Mouse (Mus musculus) intestine, embryonic 16.5 days (tissue): ENCODE results near the gene Ndufs6. TPM values are rescaled to one million over a fixed set of nuclear protein-coding genes. Genes with fewer than 3 reads are reported as not detected.
A peak's percentile ranks its signal among the peaks of the same experiment; 100 is the strongest.

Source experiments
- ATAC-seq: fragments of 200-750 bp; cut with Nextera tagmentation; 2 replicates; pipeline ENCODE4 v1.8.0; 2017; ENCODE audit warnings: moderate TSS enrichment, moderate library complexity
- H3K27ac ChIP-seq: fragments of 300-500 bp; sonication (generic); 2 replicates; pipeline ENCODE4 v1.5.1; 2014; ENCODE audit warnings: mild to moderate bottlenecking, low read length
- H3K27me3 ChIP-seq: fragments of 300-500 bp; sonication (generic); replicated peaks from 2 replicates; pipeline ENCODE4 v1.6.1; 2014; ENCODE audit warnings: low read length, control low read depth, mixed read lengths; ENCODE audit not compliant: control insufficient read depth, insufficient read depth
- H3K36me3 ChIP-seq: fragments of 300-500 bp; sonication (generic); 2 replicates; pipeline ENCODE4 v1.6.1; 2014; ENCODE audit warnings: low read length, control low read depth; ENCODE audit not compliant: control insufficient read depth, insufficient read depth
- H3K4me1 ChIP-seq: fragments of 300-500 bp; sonication (generic); 2 replicates; pipeline ENCODE4 v1.6.1; 2014; ENCODE audit warnings: low read length, control low read depth, mixed read lengths; ENCODE audit not compliant: control insufficient read depth, insufficient read depth
- H3K4me2 ChIP-seq: fragments of 300-500 bp; sonication (generic); 2 replicates; pipeline ENCODE4 v1.6.1; 2014; ENCODE audit warnings: low read depth, low read length, control low read depth
- H3K4me3 ChIP-seq: fragments of 300-500 bp; sonication (generic); 2 replicates; pipeline ENCODE4 v1.5.1; 2014; ENCODE audit warnings: mild to moderate bottlenecking, low read length
- H3K9ac ChIP-seq: fragments of 300-500 bp; sonication (generic); 2 replicates; pipeline ENCODE4 v1.6.1; 2014; ENCODE audit warnings: low read depth, low read length
- H3K9me3 ChIP-seq: fragments of 300-500 bp; sonication (generic); 2 replicates; pipeline ENCODE4 v1.6.1; 2016; ENCODE audit warnings: low read length, control low read depth; ENCODE audit not compliant: control insufficient read depth
- WGBS: fragments of 180-500 bp; shearing (Covaris S2); extraction: QIAGEN DNeasy Blood & Tissue Kit; methylation state at CpG from one replicate; pipeline ENCODE4 v1.1.7; 2014; 5-methylcytosine and 5-hydroxymethylcytosine counted together
- polyA plus RNA-seq: library from polyadenylated mRNA; unstranded; fragments of >200 nt; fragmentation: Nextera tagmentation; extraction: Ambion mirVana; gene quantifications from 2 replicates; pipeline ENCODE4 v1.2.1, GENCODE M21; 2015

Gene Ndufs6
- polyA plus RNA-seq, 1 experiment from 2014 or later: 539 TPM

DNA sequence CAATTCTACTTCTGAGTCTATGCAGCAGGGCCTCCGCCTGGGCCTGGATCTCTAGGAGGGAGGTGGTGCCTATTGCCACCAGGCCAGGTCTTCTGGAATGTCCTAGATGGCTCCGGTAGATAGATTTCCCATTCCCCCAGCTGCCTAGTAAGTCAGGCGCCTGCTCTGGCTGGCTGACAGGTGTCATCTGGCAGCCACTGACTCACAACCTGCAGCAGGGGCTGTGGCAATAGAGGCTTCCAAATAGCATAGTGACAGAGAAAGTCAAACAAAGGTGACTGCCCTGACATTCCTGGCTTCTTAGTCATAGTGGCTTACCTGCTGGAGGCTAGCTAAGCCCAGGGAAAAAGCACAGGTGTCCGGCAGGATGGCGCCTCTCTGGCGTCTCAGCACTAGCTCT lies 38.1 kb downstream of the Ndufs6 start:
- Histone ChIP-seq H3K36me3 (no peaks in the 10 kb centered on the region), H3K4me3 (no peak overlapping the region), H3K9ac (no peak overlapping the region), H3K9me3 (no peaks in the 10 kb centered on the region), H3K27ac (no peak overlapping the region), H3K4me1 (0 out of 2 replicates have a peak, but pooled peaks cover 3% of the 10 kb centered on the region), H3K4me2 (no peak overlapping the region), H3K27me3 (0 out of 2 replicates have a peak, but pooled peaks cover 2% of the 10 kb centered on the region)
- 54% methylated on average over 6 of the region's 6 CpGs for WGBS
- peak; percentile 87 for ATAC-seq

- H3K27me3 ChIP-seq: 0 out of 2 replicates have a peak, but pooled peaks cover 2% of the 10 kb centered on the region
- H3K4me3 ChIP-seq: no peak overlapping the region
- peaks cover 6% of the 10 kb centered on the region for H3K4me1 ChIP-seq
- H3K36me3 ChIP-seq: no peaks in the 10 kb centered on the region
- H3K27ac ChIP-seq: no peak overlapping the region
- 79% methylated on average over 1 of the region's 1 CpGs for WGBS
- no peak overlapping the region for H3K9ac ChIP-seq
- H3K9me3 ChIP-seq: no peaks in the 10 kb centered on the region
- ATAC-seq: no peak
- H3K4me2 ChIP-seq: no peak overlapping the region
Measured at GRCm38 (mm10) chr13:73283534-73283933, 44.8 kb downstream of the Ndufs6 start.

DNA sequence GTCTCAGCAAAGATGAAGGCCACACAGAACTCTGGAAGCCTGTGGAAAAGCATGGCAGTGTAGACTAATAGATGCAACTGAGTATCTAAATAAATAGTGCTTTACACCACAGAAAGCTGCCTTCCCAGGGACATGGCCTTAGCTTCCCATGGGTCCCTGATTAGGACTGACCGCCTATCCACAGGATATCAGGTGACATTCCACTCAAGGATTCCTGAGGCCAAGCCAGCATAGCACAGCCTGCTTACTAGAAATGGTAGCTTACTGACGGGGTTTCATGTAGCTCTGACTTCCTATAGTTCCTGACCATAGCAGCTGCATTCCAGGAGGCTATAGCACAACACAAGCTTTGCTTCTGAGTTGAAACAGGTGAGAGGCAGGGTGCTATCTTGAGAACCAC lies 45.9 kb downstream of the Ndufs6 start:
- H3K27me3 ChIP-seq: no peaks in the 10 kb centered on the region
- no peak overlapping the region for H3K4me3 ChIP-seq
- peaks cover 8% of the 10 kb centered on the region for H3K4me1 ChIP-seq
- no peak overlapping the region for H3K9ac ChIP-seq
- H3K36me3 ChIP-seq: no peaks in the 10 kb centered on the region
- H3K4me2 ChIP-seq: no peak overlapping the region
- no peaks in the 10 kb centered on the region for H3K9me3 ChIP-seq
- ATAC-seq: no peak
- H3K27ac ChIP-seq: no peak overlapping the region
- 87% methylated on average over 2 of the region's 2 CpGs for WGBS

DNA sequence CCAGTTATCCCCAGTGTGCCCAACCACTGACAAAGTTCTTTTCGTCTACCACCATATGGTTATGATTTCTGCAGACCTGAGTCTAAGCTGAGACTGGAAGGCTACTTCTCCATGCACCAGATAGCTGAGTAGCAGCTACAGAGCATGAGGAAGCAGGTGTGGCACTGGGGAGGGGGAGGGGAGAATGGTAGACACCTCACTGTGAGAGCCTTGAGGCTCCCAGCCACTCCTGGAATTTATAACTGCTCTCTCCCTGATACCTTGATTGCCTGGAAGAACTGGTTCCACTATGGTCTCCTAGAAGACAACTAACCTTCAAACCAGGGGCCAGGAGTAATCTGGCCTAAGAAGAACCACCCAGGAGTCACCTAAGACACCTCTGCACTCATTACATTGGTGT lies 49.1 kb downstream of the Ndufs6 start:
- Histone ChIP-seq H3K27ac (peak overlapping the region; percentile 86), H3K9ac (no peak overlapping the region), H3K4me2 (0 out of 2 replicates have a peak overlapping the region, but pooled peaks have one; percentile 14), H3K36me3 (no peaks in the 10 kb centered on the region), H3K4me1 (peaks cover 8% of the 10 kb centered on the region), H3K27me3 (peaks cover under 1% of the 10 kb centered on the region), H3K9me3 (no peaks in the 10 kb centered on the region), H3K4me3 (no peak overlapping the region)
- WGBS: 58% methylated on average over 1 of the region's 1 CpGs
- peak; percentile 96 for ATAC-seq

- Histone ChIP-seq H3K9me3 (no peaks in the 10 kb centered on the region), H3K4me1 (peaks cover 8% of the 10 kb centered on the region), H3K36me3 (no peaks in the 10 kb centered on the region), H3K27ac (0 out of 2 replicates have a peak overlapping the region, but pooled peaks have one; percentile 1), H3K27me3 (peaks cover 15% of the 10 kb centered on the region), H3K9ac (no peak overlapping the region), H3K4me3 (no peak overlapping the region), H3K4me2 (no peak overlapping the region)
- 26% methylated on average over 1 of the region's 1 CpGs for WGBS
- ATAC-seq: no peak
Measured at GRCm38 (mm10) chr13:73277797-73278196, 50.5 kb downstream of the Ndufs6 start.

GRCm38 (mm10) chr13:73277361-73277760 lies 51.0 kb downstream of the Ndufs6 start:
- WGBS: 72% methylated on average over 6 of the region's 6 CpGs
- Histone ChIP-seq H3K36me3 (no peaks in the 10 kb centered on the region), H3K4me3 (no peak overlapping the region), H3K9ac (no peak overlapping the region), H3K27me3 (peaks cover 19% of the 10 kb centered on the region), H3K9me3 (no peaks in the 10 kb centered on the region), H3K4me2 (no peak overlapping the region), H3K27ac (no peak overlapping the region), H3K4me1 (peaks cover 8% of the 10 kb centered on the region)
- ATAC-seq: no peak

DNA sequence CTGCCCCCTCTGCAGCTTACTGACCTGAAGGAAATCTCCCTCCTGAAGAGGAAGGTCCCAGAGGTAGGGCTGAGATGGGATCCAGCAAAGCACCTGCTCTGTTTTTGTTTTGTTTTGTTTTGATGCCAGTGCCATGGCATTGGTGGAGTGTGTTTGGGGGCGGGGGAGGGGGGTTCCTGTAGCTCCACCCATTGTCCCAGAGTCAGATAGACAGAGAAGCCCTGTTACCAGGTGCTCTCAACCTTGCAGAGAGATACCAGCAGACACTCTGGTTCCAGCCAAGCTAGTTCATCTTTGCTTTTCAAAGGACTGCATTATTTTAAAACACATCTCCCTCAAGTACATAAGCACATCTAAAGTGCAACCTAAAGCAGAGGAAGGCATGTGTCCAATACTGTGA lies 54.8 kb downstream of the Ndufs6 start:
- ATAC-seq: no peak

DNA sequence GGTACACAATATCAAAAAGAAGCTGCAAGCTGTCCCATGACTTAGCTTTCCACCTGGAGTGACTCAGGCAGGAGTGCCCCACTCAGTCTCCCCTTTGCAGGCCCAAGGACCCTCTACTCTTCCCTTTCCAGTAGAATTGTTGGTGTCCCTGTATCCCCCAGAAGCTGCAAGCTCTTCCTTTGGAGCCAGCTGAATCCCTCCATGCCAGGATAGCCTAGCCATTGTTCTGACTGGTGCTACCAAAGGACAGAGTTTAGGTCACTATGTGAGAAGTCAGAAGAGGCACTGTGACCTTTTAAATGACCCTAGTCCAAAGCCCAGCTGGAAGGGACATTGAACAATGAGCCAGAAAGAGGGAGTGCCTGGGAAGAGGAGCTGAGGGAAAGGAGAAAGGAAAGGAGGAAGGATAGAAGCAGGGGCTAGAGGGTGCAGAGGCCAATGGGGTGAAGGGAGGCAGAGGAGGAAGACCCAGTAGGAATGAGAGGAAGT lies 55.5 kb downstream of the Ndufs6 start:
- Histone ChIP-seq H3K4me3 (no peak overlapping the region), H3K9me3 (no peaks in the 10 kb centered on the region), H3K4me2 (no peak overlapping the region), H3K27ac (no peak overlapping the region), H3K27me3 (peaks cover 62% of the 10 kb centered on the region), H3K4me1 (peaks cover 18% of the 10 kb centered on the region; the same call in 1 of the 2 replicates), H3K36me3 (no peaks in the 10 kb centered on the region), H3K9ac (no peak overlapping the region)
- ATAC-seq: no peak

More for the DNA sequence above, 54.8 kb downstream of the Ndufs6 start:
- H3K27ac ChIP-seq: no peak overlapping the region
- no peak overlapping the region for H3K4me3 ChIP-seq
- no peaks in the 10 kb centered on the region for H3K36me3 ChIP-seq
- peaks cover 55% of the 10 kb centered on the region for H3K27me3 ChIP-seq
- peaks cover 16% of the 10 kb centered on the region; the same call in 1 of the 2 replicates for H3K4me1 ChIP-seq
- H3K9ac ChIP-seq: no peak overlapping the region
- no peak overlapping the region for H3K4me2 ChIP-seq
- H3K9me3 ChIP-seq: no peaks in the 10 kb centered on the region
- WGBS: 33% methylated on average over 1 of the region's 1 CpGs

DNA sequence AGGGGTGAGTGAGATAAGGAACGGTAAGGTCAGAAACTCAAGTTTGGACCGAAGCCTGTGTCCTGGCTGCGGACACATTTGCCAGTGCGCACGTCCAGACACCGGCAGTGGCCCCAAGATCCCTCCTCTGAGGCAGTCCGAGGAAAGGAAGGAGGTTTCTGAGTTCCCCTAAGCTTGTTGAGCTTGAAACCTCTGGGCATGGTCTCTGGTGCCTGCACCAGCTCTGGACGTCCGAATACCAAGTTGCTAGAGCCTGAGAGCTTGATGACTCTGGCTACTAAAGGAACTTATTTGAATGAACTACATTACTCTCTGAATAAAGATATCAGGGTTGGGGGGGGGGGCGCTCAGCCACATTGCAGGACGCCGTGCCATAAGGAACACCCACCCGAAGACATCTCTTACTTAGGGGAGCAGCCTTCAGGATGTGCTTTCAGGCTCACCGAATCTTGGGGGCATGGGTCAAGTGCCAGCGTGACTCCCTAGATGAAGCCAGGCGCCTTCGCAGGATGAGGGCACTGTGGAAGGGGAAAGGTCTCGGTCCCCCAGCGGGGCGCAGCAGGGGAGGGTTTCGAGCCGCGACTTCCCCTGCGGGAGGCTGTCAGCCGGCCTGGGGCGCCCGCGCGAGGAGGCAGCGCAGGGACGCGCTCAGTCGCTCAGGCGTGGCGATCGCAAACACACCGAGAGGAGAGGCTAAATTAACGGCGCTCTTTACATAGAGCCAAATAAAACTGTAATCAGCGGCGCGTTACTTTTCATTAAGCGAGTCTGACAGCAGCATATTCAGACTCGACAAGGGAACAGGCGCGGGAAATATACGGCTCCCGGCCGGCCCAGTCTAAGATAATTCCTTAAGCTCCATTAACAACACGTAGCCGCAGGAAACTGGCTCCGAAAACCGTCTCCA lies 56.8 kb downstream of the Ndufs6 start:
- ATAC-seq: no peak
- 1% methylated on average over 53 of the region's 53 CpGs for WGBS
- Histone ChIP-seq H3K4me1 (peaks cover 16% of the 10 kb centered on the region; the same call in 1 of the 2 replicates), H3K27ac (no peak overlapping the region), H3K27me3 (peaks cover 75% of the 10 kb centered on the region), H3K4me2 (peak overlapping the region; percentile 61), H3K9me3 (no peaks in the 10 kb centered on the region), H3K4me3 (peak overlapping the region; percentile 41), H3K9ac (peak overlapping the region; percentile 11; the same call in 1 of the 2 replicates), H3K36me3 (no peaks in the 10 kb centered on the region)
